Mouse (Mus musculus): ENCODE data around the gene Pip4k2a. TPM values are rescaled to one million over a fixed set of nuclear protein-coding genes. Genes with fewer than 3 reads are reported as not detected.
A peak's percentile ranks its signal among the peaks of the same experiment; 100 is the strongest.
"Not testable (repeated sequence)": the region's sequence is repeated elsewhere in the genome, so short reads cannot be mapped to it uniquely, and the experiment has no call there.

Gene Pip4k2a
- polyA plus RNA-seq, 2 experiments: 15.2 to 16.6 TPM

DNA sequence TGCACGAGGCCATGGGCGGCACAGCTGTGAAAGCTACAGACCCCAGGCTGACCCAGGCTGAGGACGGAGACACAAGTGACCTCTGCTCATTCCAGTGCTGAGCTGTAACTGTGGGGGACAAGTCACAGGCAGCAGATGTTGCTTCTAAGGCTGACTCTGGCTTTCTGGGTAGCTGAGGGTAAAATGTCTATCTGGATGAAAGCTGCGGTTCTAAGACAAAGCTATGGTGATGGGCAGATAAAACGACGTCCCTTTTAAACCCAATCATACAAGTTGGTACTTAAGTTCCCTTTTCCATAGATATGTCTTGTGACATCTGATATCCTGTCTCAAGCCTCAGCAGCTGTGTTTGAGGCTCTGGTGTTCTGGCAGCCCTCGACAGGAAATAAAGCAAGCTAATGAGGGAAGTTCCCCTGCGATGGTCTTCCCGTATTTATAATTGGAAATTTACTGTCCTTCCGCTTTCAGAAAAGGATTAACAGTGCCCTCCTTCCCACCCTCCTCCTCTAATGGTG lies 100.1 kb downstream of the Pip4k2a start:
- Histone ChIP-seq H3K4me3 (ENCODE audit: insufficient read depth in 1 of 2, low read depth in 2 of 2, low read length in 2 of 2) (no peak overlapping the region), H3K4me1 (replicated peaks; ENCODE audit: control insufficient read depth in 2 of 2, insufficient read depth in 2 of 2, low read length in 1 of 2) (peaks cover 9 to 12% of the 10 kb centered on the region in 2 experiments; a peak in 3 of 4 replicates), H3K27ac (no peak overlapping the region; the same call in 1 of the 2 replicates), H3K9me3 (ENCODE audit: control insufficient read depth, low read length) (no peaks in the 10 kb centered on the region), H3K36me3 (replicated peaks; ENCODE audit: control insufficient read depth, insufficient read depth, low read depth) (no peaks in the 10 kb centered on the region), H3K9ac (replicated peaks) (no peak overlapping the region; the same call in 1 of the 2 replicates), H3K27me3 (ENCODE audit: control insufficient read depth, insufficient read depth, low read length) (no peaks in the 10 kb centered on the region), H3K4me2 (ENCODE audit: low read depth) (0 out of 2 replicates have a peak overlapping the region, but pooled peaks have one; percentile 4)
- DNase-seq (ENCODE audit: low read depth in 3 of 3, low spot score in 3 of 3) (peak in 2 of 3 experiments; percentile 16 to 20), ATAC-seq (ENCODE audit: insufficient read depth) (peak; percentile 68; the same call in 1 of the 2 replicates)
- TF ChIP-seq EP300 (IDR thresholded peaks at IDR 0.05; ENCODE audit: low read depth): no peak
- WGBS (ENCODE audit: insufficient replicate concordance): 11% methylated on average over 10 of the region's 10 CpGs

DNA sequence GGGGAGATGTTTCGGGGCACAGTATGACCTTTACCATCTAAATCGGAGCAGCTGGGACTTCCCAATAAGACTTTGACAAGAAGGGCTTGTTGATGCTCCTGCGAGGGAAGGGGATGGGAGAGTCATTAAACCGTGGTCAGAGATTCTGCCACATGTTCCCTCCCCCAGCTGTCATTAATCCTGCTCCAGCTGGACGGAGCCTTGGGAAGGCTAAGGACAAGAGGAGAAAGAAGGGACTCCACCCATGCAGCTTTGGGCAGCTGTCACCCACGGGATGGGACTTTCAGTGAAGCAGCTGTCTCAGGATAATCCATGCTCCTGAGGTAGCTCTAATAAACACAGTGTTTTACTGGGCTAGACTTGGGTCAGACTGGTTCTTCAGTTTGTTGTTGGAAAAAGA lies 101.9 kb downstream of the Pip4k2a start:
- Histone ChIP-seq H3K36me3 (replicated peaks; ENCODE audit: control insufficient read depth, insufficient read depth, low read depth) (no peaks in the 10 kb centered on the region), H3K4me2 (ENCODE audit: low read depth) (no peak overlapping the region), H3K4me1 (replicated peaks; ENCODE audit: control insufficient read depth in 2 of 2, insufficient read depth in 2 of 2, low read length in 1 of 2) (peaks cover 9 to 21% of the 10 kb centered on the region in 2 experiments; a peak in 3 of 4 replicates), H3K27me3 (ENCODE audit: control insufficient read depth, insufficient read depth, low read length) (no peaks in the 10 kb centered on the region), H3K9me3 (ENCODE audit: control insufficient read depth, low read length) (no peaks in the 10 kb centered on the region), H3K4me3 (ENCODE audit: insufficient read depth in 1 of 2, low read depth in 2 of 2, low read length in 2 of 2) (no peak overlapping the region), H3K9ac (replicated peaks) (no peak overlapping the region), H3K27ac (no peak overlapping the region)
- WGBS (ENCODE audit: insufficient replicate concordance): 70% methylated on average over 6 of the region's 6 CpGs
- TF ChIP-seq EP300 (IDR thresholded peaks at IDR 0.05; ENCODE audit: low read depth): no peak
- no peak for TF ChIP-seq CTCF (IDR thresholded peaks at IDR 0.05; ENCODE audit: low read depth)
- ATAC-seq (ENCODE audit: insufficient read depth) (no peak), DNase-seq (ENCODE audit: low read depth in 3 of 3, low spot score in 3 of 3) (no peak)

DNA sequence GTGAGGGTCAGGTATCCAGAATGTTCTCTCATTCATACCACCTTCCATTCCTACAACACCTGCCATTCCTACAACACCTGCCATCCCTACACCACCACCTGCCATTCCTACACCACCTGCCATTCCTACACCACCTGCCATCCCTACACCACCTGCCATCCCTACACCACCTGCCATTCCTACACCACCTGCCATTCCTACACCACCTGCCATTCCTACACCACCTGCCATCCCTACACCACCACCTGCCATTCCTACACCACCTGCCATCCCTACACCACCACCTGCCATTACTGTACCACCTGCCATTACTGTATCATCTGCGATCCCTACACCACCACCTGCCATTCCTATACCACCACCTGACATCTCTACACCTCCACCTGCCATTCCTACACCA lies 104.6 kb downstream of the Pip4k2a start:
- H3K4me3 ChIP-seq (ENCODE audit: insufficient read depth in 1 of 2, low read depth in 2 of 2, low read length in 2 of 2); H3K27ac ChIP-seq; H3K36me3 ChIP-seq (replicated peaks; ENCODE audit: control insufficient read depth, insufficient read depth, low read depth); H3K27me3 ChIP-seq (ENCODE audit: control insufficient read depth, insufficient read depth, low read length); DNase-seq (ENCODE audit: low read depth in 3 of 3, low spot score in 3 of 3); H3K9ac ChIP-seq (replicated peaks); H3K4me2 ChIP-seq (ENCODE audit: low read depth); ATAC-seq (ENCODE audit: insufficient read depth); H3K9me3 ChIP-seq (ENCODE audit: control insufficient read depth, low read length): not testable (repeated sequence)
- H3K4me1 ChIP-seq (replicated peaks; ENCODE audit: control insufficient read depth in 2 of 2, insufficient read depth in 2 of 2, low read length in 1 of 2): peaks cover 8 to 19% of the 10 kb centered on the region in 2 experiments; a peak in 3 of 4 replicates
- WGBS (ENCODE audit: insufficient replicate concordance): 80% methylated on average over 1 of the region's 1 CpGs

DNA sequence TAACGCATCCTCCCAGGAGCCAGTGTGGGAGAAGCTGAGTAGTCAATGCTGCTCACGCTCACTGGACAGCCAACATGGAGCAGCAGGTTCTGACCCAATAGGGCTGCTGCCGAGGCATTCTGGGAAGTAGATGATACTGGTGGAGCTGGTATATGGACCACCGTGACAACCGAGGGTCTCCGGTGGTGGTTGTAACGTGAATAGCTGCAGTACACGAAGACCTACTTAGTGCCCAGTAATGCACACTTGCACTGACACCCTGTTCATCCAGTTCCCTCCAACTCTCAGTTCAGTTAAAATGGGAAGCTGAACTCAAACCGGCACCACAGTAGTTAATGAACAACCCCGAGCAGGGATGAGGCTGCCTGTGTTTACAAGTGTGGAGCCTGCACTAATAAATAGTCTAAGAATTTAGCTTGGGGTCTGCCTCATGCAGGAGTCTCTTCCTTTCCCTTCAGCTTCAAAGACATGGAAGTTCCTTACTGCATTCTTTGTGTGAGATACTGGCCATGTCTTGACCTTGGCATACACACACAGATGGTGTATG lies 105.9 kb downstream of the Pip4k2a start:
- Histone ChIP-seq H3K4me1 (replicated peaks; ENCODE audit: control insufficient read depth in 2 of 2, insufficient read depth in 2 of 2, low read length in 1 of 2) (peaks cover 0 to 9% of the 10 kb centered on the region in 2 experiments; a peak in 1 of 4 replicates), H3K4me2 (ENCODE audit: low read depth) (no peak overlapping the region), H3K9ac (replicated peaks) (no peak overlapping the region), H3K27me3 (ENCODE audit: control insufficient read depth, insufficient read depth, low read length) (no peaks in the 10 kb centered on the region), H3K4me3 (ENCODE audit: insufficient read depth in 1 of 2, low read depth in 2 of 2, low read length in 2 of 2) (no peak overlapping the region), H3K9me3 (ENCODE audit: control insufficient read depth, low read length) (no peaks in the 10 kb centered on the region), H3K36me3 (replicated peaks; ENCODE audit: control insufficient read depth, insufficient read depth, low read depth) (peaks cover 2% of the 10 kb centered on the region; the same call in 1 of the 2 replicates), H3K27ac (no peak overlapping the region)
- no peak for DNase-seq (ENCODE audit: low read depth in 3 of 3, low spot score in 3 of 3)
- WGBS (ENCODE audit: insufficient replicate concordance): 75% methylated on average over 10 of the region's 10 CpGs
- TF ChIP-seq EP300 (IDR thresholded peaks at IDR 0.05; ENCODE audit: low read depth): no peak
- no peak for TF ChIP-seq CTCF (IDR thresholded peaks at IDR 0.05; ENCODE audit: low read depth)
- ATAC-seq (ENCODE audit: insufficient read depth): no peak

DNA sequence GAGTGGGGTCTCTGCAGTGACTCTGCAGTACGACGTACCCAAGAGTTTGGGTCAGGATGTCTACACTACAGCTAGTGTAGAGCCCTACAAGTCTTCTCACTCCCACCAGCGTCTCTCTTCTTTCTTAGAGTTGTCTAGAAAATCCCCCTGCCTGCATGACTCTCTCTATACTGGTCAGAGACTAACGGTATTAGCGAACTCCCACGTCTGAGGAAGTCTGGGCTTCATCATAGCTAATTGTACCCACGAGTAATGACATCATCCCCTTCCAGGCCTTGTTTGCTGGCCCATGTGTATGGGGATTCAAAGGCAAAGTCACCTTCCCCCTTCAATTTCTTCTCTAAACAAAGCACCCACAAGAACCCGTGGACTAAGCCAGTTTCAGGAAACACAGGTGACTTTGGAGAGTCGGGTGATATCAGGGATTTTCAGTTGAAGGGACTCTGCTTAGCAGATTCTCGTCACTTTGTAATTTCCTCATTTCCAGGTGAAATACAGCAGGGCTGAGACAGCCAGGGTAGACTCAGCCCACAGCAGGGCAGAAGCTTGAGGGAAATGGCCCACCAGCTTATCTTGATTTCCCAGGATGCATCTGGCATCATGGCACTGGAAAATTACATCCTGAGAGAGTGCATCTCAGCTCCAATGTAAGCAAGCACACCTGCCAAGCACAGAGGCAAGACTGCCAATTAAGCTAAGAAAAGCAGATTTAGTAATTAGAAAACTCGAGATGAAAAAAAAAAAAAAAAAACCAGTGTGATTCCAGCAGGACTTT lies 107.5 kb downstream of the Pip4k2a start:
- peaks cover 0 to 9% of the 10 kb centered on the region in 2 experiments; a peak in 1 of 4 replicates for H3K4me1 ChIP-seq (replicated peaks; ENCODE audit: control insufficient read depth in 2 of 2, insufficient read depth in 2 of 2, low read length in 1 of 2)
- no peaks in the 10 kb centered on the region for H3K27me3 ChIP-seq (ENCODE audit: control insufficient read depth, insufficient read depth, low read length)
- no peak overlapping the region for H3K9ac ChIP-seq (replicated peaks)
- no peaks in the 10 kb centered on the region for H3K9me3 ChIP-seq (ENCODE audit: control insufficient read depth, low read length)
- DNase-seq (ENCODE audit: low read depth in 3 of 3, low spot score in 3 of 3) (no peak), ATAC-seq (ENCODE audit: insufficient read depth) (no peak)
- H3K4me2 ChIP-seq (ENCODE audit: low read depth): no peak overlapping the region
- H3K36me3 ChIP-seq (replicated peaks; ENCODE audit: control insufficient read depth, insufficient read depth, low read depth): peaks cover 2% of the 10 kb centered on the region; the same call in 1 of the 2 replicates
- no peak overlapping the region for H3K27ac ChIP-seq
- WGBS (ENCODE audit: insufficient replicate concordance): 46% methylated on average over 11 of the region's 11 CpGs
- TF ChIP-seq EP300 (IDR thresholded peaks at IDR 0.05; ENCODE audit: low read depth) (no peak), CTCF (IDR thresholded peaks at IDR 0.05; ENCODE audit: low read depth) (no peak)
- H3K4me3 ChIP-seq (ENCODE audit: insufficient read depth in 1 of 2, low read depth in 2 of 2, low read length in 2 of 2): no peak overlapping the region

All from liver, embryonic 14.5 days (tissue).